Mouse (Mus musculus): Measurements from ENCODE around the gene Hmgn5.
A peak's percentile ranks its signal among the peaks of the same experiment; 100 is the strongest.

The Hmgn5 gene

DNA sequence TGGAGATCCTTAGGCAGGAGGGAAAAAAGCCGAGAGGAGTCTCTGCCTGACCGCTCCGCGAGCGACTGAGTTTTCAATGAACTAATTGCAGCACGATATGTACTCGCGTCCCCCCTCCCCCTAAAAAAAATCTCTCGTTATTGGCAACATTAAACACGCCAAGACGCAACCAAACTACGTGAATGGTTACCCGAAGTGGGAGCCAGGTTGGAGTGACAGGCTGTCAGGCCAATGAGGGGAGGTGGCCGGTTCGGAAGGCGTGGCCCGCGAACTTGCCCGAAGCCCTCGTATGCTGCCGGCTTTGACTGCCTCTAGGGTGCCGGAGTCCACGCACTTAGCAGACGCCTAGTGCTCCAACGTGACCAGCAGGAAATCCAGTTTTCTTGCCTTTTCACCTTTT lies at the start of gene Hmgn5:
Gene Hmgn5 (minus strand): TSS at position 122 of the 400 bp plus-strand sequence.
- peak; percentile 85 for DNase-seq (ENCODE audit: extremely low spot score)

DNA sequence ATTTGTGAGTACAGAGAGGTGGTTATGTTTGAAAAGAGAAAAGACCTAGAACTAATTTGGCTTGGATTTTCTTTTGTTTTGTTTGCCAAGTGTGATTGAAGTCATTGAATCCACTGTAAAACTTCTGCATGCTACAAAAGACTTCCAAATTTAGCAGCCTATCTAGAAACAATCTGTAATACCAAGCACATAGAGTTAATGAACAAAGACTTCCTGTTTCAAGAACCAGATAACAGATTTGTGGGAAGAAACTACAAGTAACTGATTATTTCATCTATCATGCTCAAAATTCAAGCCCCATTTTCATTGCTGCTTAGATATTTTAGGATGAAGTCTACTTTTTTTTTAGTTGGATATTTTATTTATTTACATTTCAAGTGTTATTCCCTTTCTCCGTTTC lies 34.6 kb upstream of the Hmgn5 start:
- no peak for DNase-seq (ENCODE audit: extremely low spot score)

DNA sequence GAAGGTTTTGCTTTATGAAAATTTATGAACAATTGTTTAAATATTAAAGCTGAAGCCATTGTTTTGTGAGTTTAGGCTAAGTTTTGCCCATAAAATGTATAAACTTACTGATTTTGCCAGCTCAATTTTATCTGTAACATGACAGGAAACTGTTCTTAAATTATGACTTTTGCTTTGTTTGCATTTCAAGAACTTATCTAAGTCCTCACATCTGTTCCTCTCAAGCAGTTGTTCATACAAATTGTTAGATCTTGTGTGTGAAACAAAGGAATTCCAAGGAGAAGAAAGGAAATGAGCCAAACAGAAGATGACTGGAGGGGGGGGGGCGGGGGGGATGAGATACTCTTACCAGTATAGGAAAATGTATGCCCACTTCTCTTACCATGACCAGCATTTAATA lies 13.0 kb upstream of the Hmgn5 start:
- no peak for DNase-seq (ENCODE audit: extremely low spot score)

DNA sequence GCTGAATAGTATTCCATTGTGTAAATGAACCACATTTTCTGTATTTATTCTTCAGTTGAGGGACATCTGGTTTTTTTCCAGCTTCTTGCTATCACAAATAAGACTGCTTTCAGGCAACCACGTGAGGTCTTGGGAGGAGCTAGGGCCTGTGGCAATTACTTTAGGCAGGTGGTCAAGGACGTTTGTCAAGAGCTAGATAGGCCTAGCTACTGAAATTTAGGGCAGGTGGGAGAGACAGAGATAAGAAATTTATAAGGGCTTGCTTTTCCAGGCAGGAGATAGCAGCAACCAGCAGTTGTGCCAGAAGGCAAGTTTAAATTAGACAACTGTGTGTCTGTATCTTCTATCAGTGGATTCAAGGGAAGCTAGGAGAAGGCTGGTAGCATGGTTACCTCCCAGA lies 7.7 kb upstream of the Hmgn5 start:
- DNase-seq (ENCODE audit: extremely low spot score): no peak

GRCm38 (mm10) chrX:109014166-109014565 lies 962 bp upstream of the Hmgn5 start:
- DNase-seq (ENCODE audit: extremely low spot score): no peak

DNA sequence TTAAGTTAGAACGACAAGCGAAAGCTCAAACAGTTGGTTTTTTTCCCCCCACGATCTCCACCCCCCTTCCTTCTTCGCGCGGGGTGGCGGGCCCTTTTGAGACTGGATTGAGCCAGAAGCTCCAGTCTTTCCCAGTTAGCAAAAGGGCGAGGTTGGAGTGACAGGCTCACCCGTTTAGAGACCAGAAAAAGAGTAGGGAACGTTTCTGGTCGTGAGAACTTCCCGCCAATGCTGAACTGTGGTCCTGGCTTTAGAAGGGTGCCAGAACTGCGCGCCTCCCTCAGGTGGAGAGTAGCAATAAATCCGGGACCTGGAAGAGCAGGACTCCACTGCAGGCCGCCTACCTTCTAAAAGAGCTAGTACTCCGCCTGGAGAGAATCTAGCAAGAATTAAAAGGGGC lies 482 bp upstream of the Hmgn5 start:
- DNase-seq (ENCODE audit: extremely low spot score): peak; percentile 41

DNA sequence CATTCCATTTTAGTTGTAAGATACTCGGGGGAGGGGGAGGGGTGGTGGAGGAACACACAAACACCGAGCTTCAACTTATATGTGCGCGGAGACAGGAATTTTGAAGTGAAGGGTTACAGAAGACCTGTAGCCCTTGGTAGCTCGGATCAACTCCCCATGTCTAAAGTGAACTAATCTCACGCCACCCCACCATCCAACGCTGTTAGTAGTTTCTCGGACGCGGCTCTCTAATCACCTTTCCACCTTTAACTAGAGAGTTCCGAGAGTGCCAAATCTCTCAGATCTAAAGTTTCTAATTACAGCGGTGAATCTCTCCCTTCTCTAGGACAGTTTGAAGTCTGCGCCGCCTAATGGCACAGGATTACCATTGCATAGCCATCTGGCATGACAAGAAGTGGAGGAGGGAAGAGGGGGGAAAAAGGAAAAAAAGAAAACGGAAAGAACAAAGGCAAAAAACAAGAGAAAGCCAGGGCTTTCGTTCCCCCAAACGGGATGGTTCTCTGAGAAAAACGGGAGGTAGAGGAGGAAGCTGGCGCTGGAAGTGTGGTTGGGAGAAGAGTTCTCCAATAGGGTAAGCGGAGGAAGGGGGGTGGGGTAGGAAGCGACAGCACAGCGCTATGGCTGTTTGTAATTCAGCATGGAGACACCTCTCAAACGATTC lies 703 bp downstream of the Hmgn5 start:
- DNase-seq (ENCODE audit: extremely low spot score): peak; percentile 62

GRCm38 (mm10) chrX:109011611-109012185 lies 1.5 kb downstream of the Hmgn5 start:
- DNase-seq (ENCODE audit: extremely low spot score): peak; percentile 8

- DNase-seq (ENCODE audit: extremely low spot score): no peak
These were observed 11.9 kb downstream of the Hmgn5 start for GRCm38 (mm10) chrX:109001277-109001676.

All from embryo, embryonic 9.5 days (tissue).